Mouse (Mus musculus) left cerebral cortex, adult 9 months (tissue): ENCODE measurements around the gene Lactbl1.

Source experiments
- DNase-seq, 2 experiments: peaks; one replicate each; pipeline ENCODE4 v3.0.0; 2022; ENCODE audit warnings: low spot score in 2 of 2

Lactbl1 gene

GRCm38 (mm10) chr4:136636983-136637562 lies 14.7 kb downstream of the Lactbl1 start:
- no peak for DNase-seq

- peak; percentile 69 to 74 for DNase-seq
Measured at GRCm38 (mm10) chr4:136637563-136638229, 15.3 kb downstream of the Lactbl1 start.

GRCm38 (mm10) chr4:136638230-136638750 lies 15.9 kb downstream of the Lactbl1 start:
- no peak for DNase-seq

GRCm38 (mm10) chr4:136638890-136639289 lies 16.5 kb downstream of the Lactbl1 start:
- DNase-seq, result no peak

- DNase-seq, result peak in 1 of 2 experiments; percentile 93
Measured at GRCm38 (mm10) chr4:136648922-136649479, 26.6 kb downstream of the Lactbl1 start.

- DNase-seq, result no peak
Measured at GRCm38 (mm10) chr4:136649480-136650196, 27.2 kb downstream of the Lactbl1 start.

GRCm38 (mm10) chr4:136650261-136650660 lies 27.8 kb downstream of the Lactbl1 start:
- DNase-seq, result no peak

GRCm38 (mm10) chr4:136651357-136651811 lies 29.0 kb downstream of the Lactbl1 start:
- DNase-seq, result no peak

- DNase-seq, result no peak
Measured at GRCm38 (mm10) chr4:136651882-136652527, 29.6 kb downstream of the Lactbl1 start.

GRCm38 (mm10) chr4:136652528-136652910 lies 30.1 kb downstream of the Lactbl1 start:
- no peak for DNase-seq

- DNase-seq, result no peak
Measured at GRCm38 (mm10) chr4:136653019-136653418, 30.6 kb downstream of the Lactbl1 start.

GRCm38 (mm10) chr4:136653692-136654234 lies 31.3 kb downstream of the Lactbl1 start:
- no peak for DNase-seq

- no peak for DNase-seq
Measured at GRCm38 (mm10) chr4:136657914-136658313, 35.5 kb downstream of the Lactbl1 start.

GRCm38 (mm10) chr4:136665068-136665467 lies 42.6 kb downstream of the Lactbl1 start:
- peak in 1 of 2 experiments; percentile 58 for DNase-seq

GRCm38 (mm10) chr4:136666002-136666401 lies 43.6 kb downstream of the Lactbl1 start:
- DNase-seq, result no peak

- DNase-seq, result no peak
Measured at GRCm38 (mm10) chr4:136667757-136668156, 45.3 kb downstream of the Lactbl1 start.

- DNase-seq, result no peak
Measured at GRCm38 (mm10) chr4:136672335-136673090, 50.1 kb downstream of the Lactbl1 start.

- DNase-seq, result no peak
Measured at GRCm38 (mm10) chr4:136675439-136675838, 53.0 kb downstream of the Lactbl1 start.

- peak; percentile 44 to 95 for DNase-seq
Measured at GRCm38 (mm10) chr4:136678480-136678879, 56.1 kb downstream of the Lactbl1 start.

- DNase-seq, result no peak
Measured at GRCm38 (mm10) chr4:136679221-136679620, 56.8 kb downstream of the Lactbl1 start.

- no peak for DNase-seq
Measured at GRCm38 (mm10) chr4:136680641-136681040, 58.2 kb downstream of the Lactbl1 start.
